Mouse (Mus musculus): Measurements from ENCODE around the gene Slc25a5.
A peak's percentile ranks its signal among the peaks of the same experiment; 100 is the strongest.

Slc25a5 gene

GRCm38 (mm10) chrX:36837069-36837676 is 41.7 kb downstream of the Slc25a5 start:
- peak; percentile 19 for DNase-seq (ENCODE audit: low read depth, low spot score)

GRCm38 (mm10) chrX:36839391-36839790 is 43.9 kb downstream of the Slc25a5 start:
- DNase-seq (ENCODE audit: low read depth, low spot score): no peak

GRCm38 (mm10) chrX:36841698-36842097 is 46.2 kb downstream of the Slc25a5 start:
- no peak for DNase-seq (ENCODE audit: low read depth, low spot score)

- DNase-seq (ENCODE audit: low read depth, low spot score): no peak
These were observed 48.0 kb downstream of the Slc25a5 start for GRCm38 (mm10) chrX:36843346-36843990.

GRCm38 (mm10) chrX:36847152-36847551 is 51.7 kb downstream of the Slc25a5 start:
- no peak for DNase-seq (ENCODE audit: low read depth, low spot score)
